Mouse (Mus musculus): ENCODE measurements around the gene Adamts7. TPM values are rescaled to one million over a fixed set of nuclear protein-coding genes. Genes with fewer than 3 reads are reported as not detected.
A peak's percentile ranks its signal among the peaks of the same experiment; 100 is the strongest.

Gene Adamts7
- polyA plus RNA-seq, 2 experiments: 19.4 to 44.3 TPM

GRCm38 (mm10) chr9:90201541-90201940 is 38.7 kb downstream of the Adamts7 start:
- Histone ChIP-seq H3K9me3 (ENCODE audit: control insufficient read depth, low read length) (no peaks in the 10 kb centered on the region), H3K36me3 (ENCODE audit: control insufficient read depth, insufficient read depth, low read length) (peaks cover 44% of the 10 kb centered on the region), H3K4me2 (replicated peaks; ENCODE audit: low read depth, low read length, severe bottlenecking) (no peak overlapping the region), H3K9ac (ENCODE audit: low read depth, low read length, severe bottlenecking) (no peak overlapping the region), H3K4me3 (replicated peaks; ENCODE audit: low read length) (no peak overlapping the region), H3K27ac (replicated peaks; ENCODE audit: low read depth, low read length) (no peak overlapping the region), H3K4me1 (ENCODE audit: control insufficient read depth, insufficient read depth, low read length) (no peaks in the 10 kb centered on the region), H3K27me3 (ENCODE audit: control insufficient read depth, insufficient read depth, low read length) (no peaks in the 10 kb centered on the region)
- TF ChIP-seq POLR2A (IDR thresholded peaks at IDR 0.05; ENCODE audit: borderline replicate concordance, extremely low read depth, insufficient read depth, insufficient read length): no peak
- DNase-seq (ENCODE audit: low spot score) (no peak), ATAC-seq (ENCODE audit: low FRiP score, low read depth) (no peak)
- 37% methylated on average over 4 of the region's 4 CpGs for WGBS

GRCm38 (mm10) chr9:90203233-90203632 is 40.4 kb downstream of the Adamts7 start:
- no peak for TF ChIP-seq POLR2A (IDR thresholded peaks at IDR 0.05; ENCODE audit: borderline replicate concordance, extremely low read depth, insufficient read depth, insufficient read length)

GRCm38 (mm10) chr9:90204396-90204915 is 41.6 kb downstream of the Adamts7 start:
- Histone ChIP-seq H3K4me3 (replicated peaks; ENCODE audit: low read length) (no peak overlapping the region), H3K4me2 (replicated peaks; ENCODE audit: low read depth, low read length, severe bottlenecking) (no peak overlapping the region), H3K4me1 (ENCODE audit: control insufficient read depth, insufficient read depth, low read length) (no peaks in the 10 kb centered on the region), H3K9me3 (ENCODE audit: control insufficient read depth, low read length) (no peaks in the 10 kb centered on the region), H3K36me3 (ENCODE audit: control insufficient read depth, insufficient read depth, low read length) (peaks cover 47% of the 10 kb centered on the region), H3K27ac (replicated peaks; ENCODE audit: low read depth, low read length) (no peak overlapping the region), H3K27me3 (ENCODE audit: control insufficient read depth, insufficient read depth, low read length) (no peaks in the 10 kb centered on the region), H3K9ac (ENCODE audit: low read depth, low read length, severe bottlenecking) (no peak overlapping the region)
- DNase-seq (ENCODE audit: low spot score) (no peak), ATAC-seq (ENCODE audit: low FRiP score, low read depth) (no peak)
- TF ChIP-seq POLR2A (IDR thresholded peaks at IDR 0.05; ENCODE audit: borderline replicate concordance, extremely low read depth, insufficient read depth, insufficient read length): no peak
- WGBS: 58% methylated on average over 8 of the region's 8 CpGs

More at GRCm38 (mm10) chr9:90203233-90203632, 40.4 kb downstream of the Adamts7 start:
- WGBS: 60% methylated on average over 5 of the region's 5 CpGs
- H3K4me1 ChIP-seq (ENCODE audit: control insufficient read depth, insufficient read depth, low read length): no peaks in the 10 kb centered on the region
- H3K27ac ChIP-seq (replicated peaks; ENCODE audit: low read depth, low read length): no peak overlapping the region
- peaks cover 46% of the 10 kb centered on the region for H3K36me3 ChIP-seq (ENCODE audit: control insufficient read depth, insufficient read depth, low read length)
- no peak for DNase-seq (ENCODE audit: low spot score)
- H3K4me2 ChIP-seq (replicated peaks; ENCODE audit: low read depth, low read length, severe bottlenecking): no peak overlapping the region
- no peaks in the 10 kb centered on the region for H3K9me3 ChIP-seq (ENCODE audit: control insufficient read depth, low read length)
- H3K9ac ChIP-seq (ENCODE audit: low read depth, low read length, severe bottlenecking): no peak overlapping the region
- H3K27me3 ChIP-seq (ENCODE audit: control insufficient read depth, insufficient read depth, low read length): no peaks in the 10 kb centered on the region
- no peak overlapping the region for H3K4me3 ChIP-seq (replicated peaks; ENCODE audit: low read length)
- ATAC-seq (ENCODE audit: low FRiP score, low read depth): no peak

- H3K36me3 ChIP-seq (ENCODE audit: control insufficient read depth, insufficient read depth, low read length): peaks cover 42% of the 10 kb centered on the region
- ATAC-seq (ENCODE audit: low FRiP score, low read depth) (0 out of 2 replicates have a peak, but pooled peaks have one; percentile 25), DNase-seq (ENCODE audit: low spot score) (peak; percentile 74)
- no peak overlapping the region for H3K27ac ChIP-seq (replicated peaks; ENCODE audit: low read depth, low read length)
- no peaks in the 10 kb centered on the region for H3K4me1 ChIP-seq (ENCODE audit: control insufficient read depth, insufficient read depth, low read length)
- 48% methylated on average over 2 of the region's 2 CpGs for WGBS
- H3K9me3 ChIP-seq (ENCODE audit: control insufficient read depth, low read length): no peaks in the 10 kb centered on the region
- H3K9ac ChIP-seq (ENCODE audit: low read depth, low read length, severe bottlenecking): no peak overlapping the region
- no peak overlapping the region for H3K4me3 ChIP-seq (replicated peaks; ENCODE audit: low read length)
- no peak overlapping the region for H3K4me2 ChIP-seq (replicated peaks; ENCODE audit: low read depth, low read length, severe bottlenecking)
- H3K27me3 ChIP-seq (ENCODE audit: control insufficient read depth, insufficient read depth, low read length): no peaks in the 10 kb centered on the region
- TF ChIP-seq POLR2A (IDR thresholded peaks at IDR 0.05; ENCODE audit: borderline replicate concordance, extremely low read depth, insufficient read depth, insufficient read length): no peak
These were observed 43.6 kb downstream of the Adamts7 start for GRCm38 (mm10) chr9:90206500-90206899.

- peaks cover 39% of the 10 kb centered on the region for H3K36me3 ChIP-seq (ENCODE audit: control insufficient read depth, insufficient read depth, low read length)
- DNase-seq (ENCODE audit: low spot score): no peak
These were observed 44.9 kb downstream of the Adamts7 start for GRCm38 (mm10) chr9:90207808-90208207.

More at GRCm38 (mm10) chr9:90207808-90208207, 44.9 kb downstream of the Adamts7 start:
- no peaks in the 10 kb centered on the region for H3K4me1 ChIP-seq (ENCODE audit: control insufficient read depth, insufficient read depth, low read length)
- no peaks in the 10 kb centered on the region for H3K9me3 ChIP-seq (ENCODE audit: control insufficient read depth, low read length)
- H3K4me2 ChIP-seq (replicated peaks; ENCODE audit: low read depth, low read length, severe bottlenecking): no peak overlapping the region
- ATAC-seq (ENCODE audit: low FRiP score, low read depth): no peak
- H3K4me3 ChIP-seq (replicated peaks; ENCODE audit: low read length): no peak overlapping the region
- no peak overlapping the region for H3K27ac ChIP-seq (replicated peaks; ENCODE audit: low read depth, low read length)
- WGBS: 80% methylated on average over 8 of the region's 8 CpGs
- H3K9ac ChIP-seq (ENCODE audit: low read depth, low read length, severe bottlenecking): no peak overlapping the region
- H3K27me3 ChIP-seq (ENCODE audit: control insufficient read depth, insufficient read depth, low read length): no peaks in the 10 kb centered on the region
- no peak for TF ChIP-seq POLR2A (IDR thresholded peaks at IDR 0.05; ENCODE audit: borderline replicate concordance, extremely low read depth, insufficient read depth, insufficient read length)
